Mouse (Mus musculus) thymus, adult 18-20 months (tissue): ENCODE measurements around the gene Prune1.
A peak's percentile ranks its signal among the peaks of the same experiment; 100 is the strongest.

Experiments
- DNase-seq, 2 experiments: peaks; one replicate each; pipeline ENCODE4 v3.0.0; 2022; ENCODE audit warnings: mixed read lengths in 2 of 2

Prune1 gene

GRCm38 (mm10) chr3:95301204-95301796 is 19.4 kb upstream of the Prune1 start:
- DNase-seq, result no peak

GRCm38 (mm10) chr3:95298018-95298417 is 16.1 kb upstream of the Prune1 start:
- no peak for DNase-seq

GRCm38 (mm10) chr3:95296103-95296469 is 14.2 kb upstream of the Prune1 start:
- DNase-seq, result no peak

GRCm38 (mm10) chr3:95295321-95296102 is 13.6 kb upstream of the Prune1 start:
- DNase-seq, result no peak

GRCm38 (mm10) chr3:95294718-95295117 is 12.8 kb upstream of the Prune1 start:
- no peak for DNase-seq

- no peak for DNase-seq
Measured at GRCm38 (mm10) chr3:95294316-95294715, 12.4 kb upstream of the Prune1 start.

GRCm38 (mm10) chr3:95293537-95293936 is 11.7 kb upstream of the Prune1 start:
- DNase-seq, result no peak

- no peak for DNase-seq
Measured at GRCm38 (mm10) chr3:95292899-95293298, 11.0 kb upstream of the Prune1 start.

GRCm38 (mm10) chr3:95291041-95291440 is 9.2 kb upstream of the Prune1 start:
- DNase-seq, result no peak

- no peak for DNase-seq
Measured at GRCm38 (mm10) chr3:95290156-95290555, 8.3 kb upstream of the Prune1 start.

GRCm38 (mm10) chr3:95289419-95289818 is 7.5 kb upstream of the Prune1 start:
- no peak for DNase-seq

GRCm38 (mm10) chr3:95287541-95287940 is 5.7 kb upstream of the Prune1 start:
- DNase-seq, result no peak

GRCm38 (mm10) chr3:95286510-95286909 is 4.6 kb upstream of the Prune1 start:
- no peak for DNase-seq

- DNase-seq, result no peak
Measured at GRCm38 (mm10) chr3:95286011-95286410, 4.1 kb upstream of the Prune1 start.

- no peak for DNase-seq
Measured at GRCm38 (mm10) chr3:95285390-95285789, 3.5 kb upstream of the Prune1 start.

- DNase-seq, result no peak
Measured at GRCm38 (mm10) chr3:95284501-95285281, 2.8 kb upstream of the Prune1 start.

GRCm38 (mm10) chr3:95284062-95284461 is 2.2 kb upstream of the Prune1 start:
- no peak for DNase-seq

- no peak for DNase-seq
Measured at GRCm38 (mm10) chr3:95283589-95283941, 1.7 kb upstream of the Prune1 start.

GRCm38 (mm10) chr3:95282865-95283588 is 1.2 kb upstream of the Prune1 start:
- peak; percentile 47 to 60 for DNase-seq

GRCm38 (mm10) chr3:95282381-95282864 is 547 bp upstream of the Prune1 start:
- peak; percentile 43 to 53 for DNase-seq

- DNase-seq, result no peak
Measured at GRCm38 (mm10) chr3:95280747-95281146, 1.1 kb downstream of the Prune1 start.

- DNase-seq, result no peak
Measured at GRCm38 (mm10) chr3:95277149-95277551, 4.7 kb downstream of the Prune1 start.

- no peak for DNase-seq
Measured at GRCm38 (mm10) chr3:95276428-95276934, 5.4 kb downstream of the Prune1 start.
